ENCODE assay signal across 14 mouse cellular contexts in genomic region chr8:124259146-124259545, GRCm38 (mm10).
"Had no signal": no experiment of that assay in that cellular context is flagged by ENCODE, and none has a peak within 500 bp of the region (broad histone marks: within the 10 kb centered on the region; RNA-seq: fewer than 3 reads in every experiment).

No protein-coding gene starts in this region.

- ATAC-seq: lung, postnatal 0 days; midbrain, embryonic 15.5 days had no signal

- H3K9me3 ChIP-seq: limb, embryonic 12.5 days; liver, embryonic 15.5 days; midbrain, embryonic 15.5 days; stomach, embryonic 15.5 days had no signal

- DNase-seq: kidney, postnatal 10 days; kidney, postnatal 4 days; liver; lung, adult 2 months; lung, postnatal 36 days; right cerebral cortex, postnatal 14 days; thymus, adult 2 months; thymus, postnatal 25 days had no signal

- H3K36me3 ChIP-seq: limb, embryonic 12.5 days; liver, embryonic 15.5 days; midbrain, embryonic 15.5 days; stomach, embryonic 15.5 days had no signal

- H3K27me3 ChIP-seq: limb, embryonic 12.5 days; liver, embryonic 15.5 days; midbrain, embryonic 15.5 days; stomach, embryonic 15.5 days had no signal

- H3K4me3 ChIP-seq: layer of hippocampus, adult 2 months; limb, embryonic 12.5 days; liver, embryonic 15.5 days; midbrain, embryonic 15.5 days; stomach, embryonic 15.5 days had no signal
